Mouse (Mus musculus) midbrain, embryonic 16.5 days (tissue): ENCODE data around the gene Ccdc66. TPM values are rescaled to one million over a fixed set of nuclear protein-coding genes. Genes with fewer than 3 reads are reported as not detected.

ENCODE experiments used
- ATAC-seq: fragments of 200-750 bp; cut with Nextera tagmentation; 2 replicates; pipeline ENCODE4 v1.8.0; 2017; ENCODE audit warnings: moderate TSS enrichment
- H3K27ac ChIP-seq: fragments of 300-500 bp; sonication (generic); 2 replicates; pipeline ENCODE4 v1.5.1; 2014; ENCODE audit warnings: mild to moderate bottlenecking, low read length, mixed read lengths
- H3K27me3 ChIP-seq: fragments of 300-500 bp; sonication (generic); 2 replicates; pipeline ENCODE4 v1.6.1; 2014; ENCODE audit warnings: low read depth, low read length, mixed read lengths; ENCODE audit not compliant: control insufficient read depth, insufficient read depth
- H3K36me3 ChIP-seq: fragments of 300-500 bp; sonication (generic); 2 replicates; pipeline ENCODE4 v1.6.1; 2014; ENCODE audit warnings: mild to moderate bottlenecking, low read length, moderate library complexity, mixed read lengths; ENCODE audit not compliant: control insufficient read depth, insufficient read depth
- H3K4me1 ChIP-seq: fragments of 300-500 bp; sonication (generic); 2 replicates; pipeline ENCODE4 v1.6.1; 2014; ENCODE audit warnings: mild to moderate bottlenecking, low read length, mixed read lengths; ENCODE audit not compliant: control insufficient read depth, insufficient read depth
- H3K4me2 ChIP-seq: fragments of 300-500 bp; sonication (generic); 2 replicates; pipeline ENCODE4 v1.6.1; 2014; ENCODE audit warnings: mild to moderate bottlenecking, low read length, mixed read lengths
- H3K4me3 ChIP-seq: fragments of 300-500 bp; sonication (generic); 2 replicates; pipeline ENCODE4 v1.5.1; 2014; ENCODE audit warnings: low read depth, mild to moderate bottlenecking, low read length, moderate library complexity, mixed read lengths
- H3K9ac ChIP-seq: fragments of 300-500 bp; sonication (generic); 2 replicates; pipeline ENCODE4 v1.6.1; 2014; ENCODE audit warnings: low read depth, low read length, mixed read lengths
- H3K9me3 ChIP-seq: fragments of 300-500 bp; sonication (generic); replicated peaks from 2 replicates; pipeline ENCODE4 v1.6.1; 2014; ENCODE audit warnings: mild to moderate bottlenecking, low read length, mixed read lengths; ENCODE audit not compliant: control insufficient read depth, poor library complexity, severe bottlenecking
- WGBS: fragments of 180-500 bp; shearing (Covaris S2); extraction: QIAGEN DNeasy Blood & Tissue Kit; methylation state at CpG from one replicate; pipeline ENCODE4 v1.1.7; 2014; 5-methylcytosine and 5-hydroxymethylcytosine counted together
- polyA plus RNA-seq: library from polyadenylated mRNA; unstranded; fragments of >200 nt; fragmentation: Nextera tagmentation; extraction: Ambion mirVana; gene quantifications from 2 replicates; pipeline ENCODE4 v1.2.1, GENCODE M21; 2015

Gene Ccdc66
- polyA plus RNA-seq, result 8.9 and 10.1 TPM in 2 replicates

- WGBS, result 0% methylated on average over 50 of the region's 51 CpGs
Measured at GRCm38 (mm10) chr14:27507894-27508643, at the start of gene Ccdc66. Gene Ccdc66 (minus strand): TSS chr14:27508460.

GRCm38 (mm10) chr14:27543838-27544426 is 35.7 kb upstream of the Ccdc66 start:
- no peak for ATAC-seq
- H3K4me3 ChIP-seq, result no peak overlapping the region
- H3K4me2 ChIP-seq, result no peak overlapping the region
- 59% methylated on average over 4 of the region's 4 CpGs for whole genome bisulfite sequencing
- H3K9me3 ChIP-seq, result no peaks in the 10 kb centered on the region
- no peak overlapping the region for H3K27ac ChIP-seq
- H3K27me3 ChIP-seq, result no peaks in the 10 kb centered on the region
- no peaks in the 10 kb centered on the region for H3K36me3 ChIP-seq
- H3K4me1 ChIP-seq, result no peaks in the 10 kb centered on the region
- no peak overlapping the region for H3K9ac ChIP-seq

More at GRCm38 (mm10) chr14:27507894-27508643, at the start of gene Ccdc66:
- peak within 1 kb of the TSS; percentile 90 for H3K4me2 ChIP-seq
- 0 out of 2 replicates have a peak, but pooled peaks cover under 1% of the 10 kb centered on the region for H3K36me3 ChIP-seq
- H3K9ac ChIP-seq, result peak within 1 kb of the TSS; percentile 71
- peak; percentile 97 for ATAC-seq
- H3K4me1 ChIP-seq, result peaks cover 13% of the 10 kb centered on the region
- H3K9me3 ChIP-seq, result no peaks in the 10 kb centered on the region
- peak within 1 kb of the TSS; percentile 78 for H3K27ac ChIP-seq
- no peaks in the 10 kb centered on the region for H3K27me3 ChIP-seq
- peak within 1 kb of the TSS; percentile 71 for H3K4me3 ChIP-seq

GRCm38 (mm10) chr14:27536441-27536840 is 28.2 kb upstream of the Ccdc66 start:
- 83% methylated on average over 3 of the region's 3 CpGs for WGBS
- Histone ChIP-seq H3K4me3 (no peak overlapping the region), H3K4me1 (no peaks in the 10 kb centered on the region), H3K27me3 (no peaks in the 10 kb centered on the region), H3K27ac (no peak overlapping the region), H3K9me3 (no peaks in the 10 kb centered on the region), H3K4me2 (no peak overlapping the region), H3K36me3 (no peaks in the 10 kb centered on the region), H3K9ac (no peak overlapping the region)
- ATAC-seq, result no peak

GRCm38 (mm10) chr14:27524541-27524940 is 16.3 kb upstream of the Ccdc66 start:
- H3K4me2 ChIP-seq, result no peak overlapping the region
- no peaks in the 10 kb centered on the region for H3K27me3 ChIP-seq
- H3K9ac ChIP-seq, result no peak overlapping the region
- no peak overlapping the region for H3K4me3 ChIP-seq
- no peak overlapping the region for H3K27ac ChIP-seq
- H3K36me3 ChIP-seq, result no peaks in the 10 kb centered on the region
- no peaks in the 10 kb centered on the region for H3K9me3 ChIP-seq
- H3K4me1 ChIP-seq, result no peaks in the 10 kb centered on the region
- ATAC-seq, result no peak

GRCm38 (mm10) chr14:27508644-27509301 is 513 bp upstream of the Ccdc66 start:
- H3K4me2 ChIP-seq, result peak overlapping the region; percentile 90
- WGBS, result 33% methylated on average over 15 of the region's 15 CpGs
- no peaks in the 10 kb centered on the region for H3K27me3 ChIP-seq
- ATAC-seq, result peak; percentile 89
- no peaks in the 10 kb centered on the region for H3K36me3 ChIP-seq
- peak overlapping the region; percentile 71 for H3K4me3 ChIP-seq
- no peaks in the 10 kb centered on the region for H3K9me3 ChIP-seq
- peak overlapping the region; percentile 78 for H3K27ac ChIP-seq
- peak overlapping the region; percentile 71 for H3K9ac ChIP-seq
- H3K4me1 ChIP-seq, result peaks cover 13% of the 10 kb centered on the region

- no peaks in the 10 kb centered on the region for H3K9me3 ChIP-seq
- no peak overlapping the region for H3K4me2 ChIP-seq
- H3K36me3 ChIP-seq, result peaks cover 9% of the 10 kb centered on the region
- no peaks in the 10 kb centered on the region for H3K27me3 ChIP-seq
- H3K4me3 ChIP-seq, result no peak overlapping the region
- no peak overlapping the region for H3K9ac ChIP-seq
- H3K27ac ChIP-seq, result no peak overlapping the region
- 80% methylated on average over 4 of the region's 4 CpGs for WGBS
- no peaks in the 10 kb centered on the region for H3K4me1 ChIP-seq
- no peak for ATAC-seq
Measured at GRCm38 (mm10) chr14:27501096-27501495, 7.2 kb downstream of the Ccdc66 start.

GRCm38 (mm10) chr14:27493516-27493915 is 14.7 kb downstream of the Ccdc66 start:
- Histone ChIP-seq H3K9ac (no peak overlapping the region), H3K36me3 (peaks cover 14% of the 10 kb centered on the region), H3K27ac (no peak overlapping the region), H3K4me1 (no peaks in the 10 kb centered on the region), H3K27me3 (no peaks in the 10 kb centered on the region), H3K9me3 (no peaks in the 10 kb centered on the region), H3K4me2 (no peak overlapping the region), H3K4me3 (no peak overlapping the region)
- no peak for ATAC-seq
- 89% methylated on average over 4 of the region's 4 CpGs for WGBS

GRCm38 (mm10) chr14:27491399-27491798 is 16.9 kb downstream of the Ccdc66 start:
- no peak overlapping the region for H3K27ac ChIP-seq
- no peaks in the 10 kb centered on the region for H3K27me3 ChIP-seq
- H3K4me3 ChIP-seq, result no peak overlapping the region
- H3K9me3 ChIP-seq, result no peaks in the 10 kb centered on the region
- H3K36me3 ChIP-seq, result peaks cover 14% of the 10 kb centered on the region
- H3K9ac ChIP-seq, result no peak overlapping the region
- H3K4me1 ChIP-seq, result no peaks in the 10 kb centered on the region
- no peak for ATAC-seq
- 92% methylated on average over 5 of the region's 5 CpGs for WGBS
- no peak overlapping the region for H3K4me2 ChIP-seq

GRCm38 (mm10) chr14:27446963-27447362 is 61.3 kb downstream of the Ccdc66 start:
- H3K9me3 ChIP-seq, result no peaks in the 10 kb centered on the region
- H3K36me3 ChIP-seq, result peaks cover 16% of the 10 kb centered on the region
- WGBS, result 88% methylated on average over 4 of the region's 4 CpGs
- H3K27ac ChIP-seq, result no peak overlapping the region
- H3K4me3 ChIP-seq, result no peak overlapping the region
- H3K9ac ChIP-seq, result no peak overlapping the region
- no peaks in the 10 kb centered on the region for H3K4me1 ChIP-seq
- no peak for ATAC-seq
- H3K4me2 ChIP-seq, result no peak overlapping the region
- H3K27me3 ChIP-seq, result no peaks in the 10 kb centered on the region
